Mouse (Mus musculus) liver, embryonic 11.5 days (tissue): ENCODE data around the gene Gtf3c1. TPM values are rescaled to one million over a fixed set of nuclear protein-coding genes. Genes with fewer than 3 reads are reported as not detected.

Experiments used
- ATAC-seq: fragments of 200-750 bp; cut with Nextera tagmentation; replicated peaks from 2 replicates; pipeline ENCODE4 v1.8.0; 2017; ENCODE audit warnings: moderate number of reproducible peaks, mild to moderate bottlenecking, moderate TSS enrichment, moderate library complexity; ENCODE audit not compliant: low FRiP score
- DNase-seq: peaks from one replicate; pipeline ENCODE4 v3.0.0-alpha.2; 2017; ENCODE audit warnings: low spot score
- H3K27ac ChIP-seq: fragments of 300-500 bp; sonication (generic); 2 replicates; pipeline ENCODE4 v1.5.1; 2014; ENCODE audit warnings: mild to moderate bottlenecking, low read depth, low read length, control low read depth
- H3K27me3 ChIP-seq: fragments of 300-500 bp; sonication (generic); replicated peaks from 2 replicates; pipeline ENCODE4 v1.6.1; 2014; ENCODE audit warnings: low read length, mixed read lengths; ENCODE audit not compliant: control insufficient read depth, insufficient read depth
- H3K36me3 ChIP-seq: fragments of 300-500 bp; sonication (generic); 2 replicates; pipeline ENCODE4 v1.6.1; 2014; ENCODE audit warnings: mild to moderate bottlenecking, low read length, moderate library complexity, mixed read lengths; ENCODE audit not compliant: control insufficient read depth, insufficient read depth
- H3K4me1 ChIP-seq: fragments of 300-500 bp; sonication (generic); replicated peaks from 2 replicates; pipeline ENCODE4 v1.6.1; 2014; ENCODE audit warnings: low read length, mixed read lengths; ENCODE audit not compliant: control insufficient read depth, insufficient read depth
- H3K4me2 ChIP-seq: fragments of 300-500 bp; sonication (generic); 2 replicates; pipeline ENCODE4 v1.6.1; 2014; ENCODE audit warnings: mild to moderate bottlenecking, control low read depth, moderate library complexity
- H3K4me3 ChIP-seq: fragments of 300-500 bp; sonication (generic); 2 replicates; pipeline ENCODE4 v1.5.1; 2014; ENCODE audit warnings: low read depth, low read length, control low read depth
- H3K9ac ChIP-seq: fragments of 300-500 bp; sonication (generic); 2 replicates; pipeline ENCODE4 v1.6.1; 2014; ENCODE audit warnings: low read depth, low read length, control low read depth
- H3K9me3 ChIP-seq: fragments of 300-500 bp; sonication (generic); 2 replicates; pipeline ENCODE4 v1.6.1; 2016; ENCODE audit warnings: low read length, inconsistent platforms, mixed read lengths; ENCODE audit not compliant: control insufficient read depth
- WGBS: fragments of 180-500 bp; shearing (Covaris S2); extraction: QIAGEN DNeasy Blood & Tissue Kit; methylation state at CpG from one replicate; pipeline ENCODE4 v1.1.7; 2014; 5-methylcytosine and 5-hydroxymethylcytosine counted together
- polyA plus RNA-seq: library from polyadenylated mRNA; unstranded; fragments of >200 nt; fragmentation: Nextera tagmentation; extraction: Ambion mirVana; gene quantifications from 2 replicates; pipeline ENCODE4 v1.2.1, GENCODE M21; 2014

Gene Gtf3c1
- polyA plus RNA-seq, 1 experiment from 2014 or later = 28.8 TPM

- no peaks in the 10 kb centered on the region for H3K9me3 ChIP-seq
- WGBS = 48% methylated on average over 4 of the region's 4 CpGs
- DNase-seq = no peak
Measured at GRCm38 (mm10) chr7:125605725-125606139, 101.8 kb downstream of the Gtf3c1 start.

GRCm38 (mm10) chr7:125604362-125605319 lies 102.9 kb downstream of the Gtf3c1 start:
- H3K27me3 ChIP-seq = no peaks in the 10 kb centered on the region
- H3K4me3 ChIP-seq = no peak overlapping the region
- H3K27ac ChIP-seq = no peak overlapping the region
- no peak overlapping the region for H3K9ac ChIP-seq
- no peak overlapping the region for H3K4me2 ChIP-seq
- H3K9me3 ChIP-seq = no peaks in the 10 kb centered on the region
- WGBS = 75% methylated on average over 12 of the region's 12 CpGs
- DNase-seq (no peak), ATAC-seq (no peak)
- peaks cover 7% of the 10 kb centered on the region for H3K4me1 ChIP-seq
- H3K36me3 ChIP-seq = no peaks in the 10 kb centered on the region

More at GRCm38 (mm10) chr7:125605725-125606139, 101.8 kb downstream of the Gtf3c1 start:
- H3K4me1 ChIP-seq = 0 out of 2 replicates have a peak, but pooled peaks cover 4% of the 10 kb centered on the region
- no peak overlapping the region for H3K4me3 ChIP-seq
- ATAC-seq = no peak
- no peaks in the 10 kb centered on the region for H3K36me3 ChIP-seq
- no peak overlapping the region for H3K27ac ChIP-seq
- H3K9ac ChIP-seq = no peak overlapping the region
- no peak overlapping the region for H3K4me2 ChIP-seq
- H3K27me3 ChIP-seq = no peaks in the 10 kb centered on the region

GRCm38 (mm10) chr7:125603185-125603631 lies 104.4 kb downstream of the Gtf3c1 start, which contains the start of gene Il21r:
Il21r (plus strand) TSS chr7:125603429.
- DNase-seq = no peak
- WGBS = 37% methylated on average over 11 of the region's 11 CpGs

GRCm38 (mm10) chr7:125601821-125602448 lies 105.6 kb downstream of the Gtf3c1 start:
- Histone ChIP-seq H3K27ac (no peak overlapping the region), H3K4me1 (peaks cover 7% of the 10 kb centered on the region)
- WGBS = 65% methylated on average over 11 of the region's 11 CpGs

More at GRCm38 (mm10) chr7:125603185-125603631, 104.4 kb downstream of the Gtf3c1 start, which contains the start of gene Il21r:
- 0 out of 2 replicates have a peak, but pooled peaks have one; percentile 14 for ATAC-seq
- H3K4me3 ChIP-seq = no peak within 1 kb of the TSS
- H3K4me2 ChIP-seq = no peak within 1 kb of the TSS
- H3K27ac ChIP-seq = no peak within 1 kb of the TSS
- no peaks in the 10 kb centered on the region for H3K36me3 ChIP-seq
- peaks cover 7% of the 10 kb centered on the region for H3K4me1 ChIP-seq
- H3K27me3 ChIP-seq = no peaks in the 10 kb centered on the region
- H3K9me3 ChIP-seq = no peaks in the 10 kb centered on the region
- H3K9ac ChIP-seq = no peak within 1 kb of the TSS

GRCm38 (mm10) chr7:125601280-125601670 lies 106.3 kb downstream of the Gtf3c1 start:
- Histone ChIP-seq H3K4me2 (no peak overlapping the region), H3K36me3 (no peaks in the 10 kb centered on the region), H3K4me1 (peaks cover 7% of the 10 kb centered on the region), H3K4me3 (no peak overlapping the region), H3K27ac (no peak overlapping the region), H3K9ac (no peak overlapping the region), H3K9me3 (no peaks in the 10 kb centered on the region), H3K27me3 (no peaks in the 10 kb centered on the region)
- 61% methylated on average over 6 of the region's 6 CpGs for WGBS
- ATAC-seq = no peak
- no peak for DNase-seq

More at GRCm38 (mm10) chr7:125601821-125602448, 105.6 kb downstream of the Gtf3c1 start:
- Histone ChIP-seq H3K4me3 (no peak overlapping the region), H3K9me3 (no peaks in the 10 kb centered on the region), H3K36me3 (no peaks in the 10 kb centered on the region), H3K27me3 (no peaks in the 10 kb centered on the region), H3K4me2 (no peak overlapping the region), H3K9ac (no peak overlapping the region)
- DNase-seq (no peak), ATAC-seq (no peak)

- no peaks in the 10 kb centered on the region for H3K36me3 ChIP-seq
- H3K4me3 ChIP-seq = no peak overlapping the region
- DNase-seq (no peak), ATAC-seq (no peak)
- H3K9ac ChIP-seq = no peak overlapping the region
- no peaks in the 10 kb centered on the region for H3K9me3 ChIP-seq
- no peak overlapping the region for H3K4me2 ChIP-seq
- H3K27me3 ChIP-seq = no peaks in the 10 kb centered on the region
- peaks cover 7% of the 10 kb centered on the region for H3K4me1 ChIP-seq
- H3K27ac ChIP-seq = no peak overlapping the region
- 19% methylated on average over 6 of the region's 6 CpGs for WGBS
Measured at GRCm38 (mm10) chr7:125600612-125601279, 106.8 kb downstream of the Gtf3c1 start.

- no peak overlapping the region for H3K27ac ChIP-seq
- no peaks in the 10 kb centered on the region for H3K27me3 ChIP-seq
- H3K4me3 ChIP-seq = no peak overlapping the region
- no peaks in the 10 kb centered on the region for H3K36me3 ChIP-seq
- ATAC-seq (no peak), DNase-seq (no peak)
- H3K4me1 ChIP-seq = peaks cover 7% of the 10 kb centered on the region
- H3K9me3 ChIP-seq = no peaks in the 10 kb centered on the region
- H3K9ac ChIP-seq = no peak overlapping the region
- WGBS = 57% methylated on average over 10 of the region's 10 CpGs
- no peak overlapping the region for H3K4me2 ChIP-seq
Measured at GRCm38 (mm10) chr7:125600136-125600535, 107.4 kb downstream of the Gtf3c1 start.

- no peaks in the 10 kb centered on the region for H3K27me3 ChIP-seq
- no peak overlapping the region for H3K9ac ChIP-seq
- WGBS = 28% methylated on average over 4 of the region's 4 CpGs
- peaks cover 7% of the 10 kb centered on the region for H3K4me1 ChIP-seq
- H3K9me3 ChIP-seq = no peaks in the 10 kb centered on the region
- H3K4me3 ChIP-seq = no peak overlapping the region
- H3K36me3 ChIP-seq = no peaks in the 10 kb centered on the region
- DNase-seq (no peak), ATAC-seq (0 out of 2 replicates have a peak, but pooled peaks have one; percentile 13)
- H3K27ac ChIP-seq = no peak overlapping the region
- H3K4me2 ChIP-seq = no peak overlapping the region
Measured at GRCm38 (mm10) chr7:125599373-125599973, 108.1 kb downstream of the Gtf3c1 start.
